Mouse (Mus musculus) monocyte, adult 5-6 weeks (primary cell): Measurements from ENCODE around the gene Nufip2. TPM values are rescaled to one million over a fixed set of nuclear protein-coding genes. Genes with fewer than 3 reads are reported as not detected.
"Not testable (repeated sequence)": the region's sequence is repeated elsewhere in the genome, so short reads cannot be mapped to it uniquely, and the experiment has no call there.

Source experiments
- ATAC-seq: fragments of 153-309, 156-312 bp; replicated peaks from 2 replicates; pipeline ENCODE4 v1.8.0; 2017; ENCODE audit warnings: mild to moderate bottlenecking; ENCODE audit not compliant: low TSS enrichment, insufficient number of reproducible peaks, severe bottlenecking, poor library complexity, low FRiP score
- total RNA-seq: library from RNA; stranded (forward); fragments of 200-1000, 200-491, 200-594 nt; gene quantifications from 3 replicates; pipeline ENCODE4 v1.2.3, GENCODE M21; 2017

Nufip2 gene
- total RNA-seq, 1 experiment from 2014 or later = 146 TPM

DNA sequence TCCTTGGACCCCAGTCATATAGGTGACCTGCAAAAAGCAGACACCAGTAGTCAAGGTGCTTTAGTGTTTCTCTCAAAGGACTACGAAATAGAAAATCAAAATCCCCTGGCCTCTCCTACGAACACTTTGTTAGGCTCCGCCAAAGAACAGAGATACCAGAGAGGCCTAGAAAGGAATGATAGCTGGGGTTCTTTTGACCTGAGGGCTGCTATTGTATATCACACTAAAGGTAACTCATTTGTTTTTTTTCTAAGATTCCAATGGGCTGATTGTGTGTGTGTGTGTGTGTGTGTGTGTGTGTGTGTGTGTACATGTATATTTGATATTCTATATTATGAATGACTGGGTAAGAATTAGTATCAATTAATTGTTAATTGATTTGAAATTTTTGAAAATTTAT lies 7.1 kb downstream of the Nufip2 start:
- no peak for ATAC-seq

DNA sequence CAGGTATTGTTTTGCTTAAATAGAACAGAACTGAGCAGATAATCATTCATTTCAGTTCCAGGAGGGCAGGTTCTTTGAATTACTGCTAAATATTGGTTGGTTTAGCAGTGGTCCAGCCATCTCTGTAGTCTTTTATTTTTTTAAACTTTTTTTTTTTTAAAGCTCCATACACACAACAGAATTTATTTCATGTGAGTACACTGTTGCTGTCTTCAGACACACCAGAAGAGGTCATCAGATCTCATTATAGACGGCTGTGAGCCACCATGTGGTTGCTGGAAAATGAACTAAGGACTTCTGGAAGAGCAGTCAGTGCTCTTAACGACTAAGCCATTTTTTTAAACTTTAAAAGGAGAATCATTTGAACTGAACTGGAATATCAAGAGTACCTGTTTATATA lies 11.3 kb downstream of the Nufip2 start:
- no peak for ATAC-seq

DNA sequence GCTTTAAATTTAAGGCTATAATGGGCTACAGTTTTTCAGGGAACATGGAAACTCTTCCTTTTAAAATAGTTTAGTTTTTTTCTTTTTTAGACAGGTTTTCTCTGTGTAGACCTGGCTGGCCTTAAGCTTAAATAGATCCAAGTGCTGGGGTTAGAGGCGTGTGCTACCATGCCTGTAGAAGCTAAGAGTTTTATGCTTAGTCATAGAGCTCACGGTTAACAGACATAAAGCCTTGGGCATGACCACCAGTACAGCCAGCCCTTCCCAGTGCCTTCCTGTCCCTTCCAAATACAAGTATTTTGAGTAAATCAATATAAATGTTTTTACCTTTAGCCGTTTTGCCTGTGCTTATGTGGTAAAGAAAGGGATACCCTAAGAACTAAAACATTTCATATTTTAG lies 20.0 kb downstream of the Nufip2 start:
- no peak for ATAC-seq

DNA sequence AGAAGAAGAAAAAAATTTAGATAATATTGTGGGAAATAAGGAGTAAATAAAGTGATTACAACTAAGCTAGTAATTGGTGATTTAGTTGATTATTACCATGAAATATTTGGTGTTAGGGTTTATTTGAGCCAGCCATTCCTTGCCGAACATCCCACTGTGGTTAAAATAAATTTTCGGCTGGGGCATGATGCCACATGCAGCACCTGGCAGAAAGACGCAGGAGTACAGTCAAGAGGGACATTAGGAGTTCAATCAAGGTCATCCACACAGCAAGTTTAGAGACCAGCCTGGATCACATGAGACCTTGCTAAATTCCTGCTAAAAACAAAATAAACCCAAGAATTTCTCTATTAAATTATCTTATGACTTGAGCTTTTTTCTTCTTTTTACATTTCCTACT lies 23.1 kb downstream of the Nufip2 start:
- ATAC-seq = no peak

DNA sequence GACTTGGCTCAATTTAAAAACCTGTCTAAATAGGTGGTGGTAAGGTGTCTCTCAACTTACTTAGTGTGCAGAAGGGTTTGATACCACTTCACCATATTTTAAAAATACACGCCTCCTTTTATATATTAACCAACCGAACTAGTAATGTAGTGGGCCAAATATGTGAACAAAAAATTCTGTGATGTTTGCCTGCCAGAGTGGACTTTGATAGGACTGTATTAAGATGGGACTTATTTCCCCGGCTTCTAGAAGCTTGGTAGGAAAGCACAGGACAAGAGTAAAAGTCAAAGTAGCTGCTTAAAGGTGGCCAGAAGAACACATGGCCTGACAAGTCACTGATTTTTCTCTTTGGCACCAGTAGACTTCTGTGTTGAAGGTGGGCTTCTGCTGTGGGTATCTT lies 27.8 kb downstream of the Nufip2 start:
- ATAC-seq = no peak

DNA sequence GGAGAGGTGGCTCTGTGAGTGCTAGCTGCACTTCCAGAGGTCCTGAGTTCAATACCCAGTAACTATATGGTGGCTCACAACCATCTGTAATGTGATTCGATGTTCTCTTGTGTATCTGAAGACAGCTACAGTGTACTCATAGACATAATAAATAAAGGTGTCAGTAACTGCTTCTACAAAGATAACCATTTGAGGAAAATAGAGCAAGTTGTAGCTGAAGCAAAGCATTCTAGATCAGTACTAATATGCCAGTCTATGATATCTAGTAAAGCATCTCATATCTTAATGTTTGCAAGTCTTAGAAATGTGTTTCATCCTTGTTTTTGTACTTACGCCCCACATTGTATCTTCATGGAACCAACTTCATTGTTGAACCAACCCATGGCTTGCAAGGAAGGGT lies 33.1 kb downstream of the Nufip2 start:
- ATAC-seq = no peak

DNA sequence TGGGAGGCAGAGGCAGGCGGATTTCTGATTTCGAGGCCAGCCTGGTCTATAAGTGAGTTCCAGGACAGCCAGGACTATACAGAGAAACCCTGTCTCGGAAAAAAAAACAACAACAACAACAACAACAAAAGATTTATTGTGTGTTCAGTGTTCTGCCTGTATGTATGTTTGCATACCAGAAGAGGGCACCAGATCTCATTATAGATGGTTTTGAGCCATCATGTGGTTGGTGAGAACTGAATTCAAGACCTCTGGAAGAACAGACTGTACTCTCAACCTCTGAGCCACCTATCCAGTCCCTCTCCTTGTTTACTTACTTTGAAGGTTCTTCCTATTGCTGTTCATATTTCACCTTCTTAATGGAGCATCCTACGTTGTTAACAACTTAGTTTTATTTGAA lies 35.4 kb downstream of the Nufip2 start:
- ATAC-seq = no peak

DNA sequence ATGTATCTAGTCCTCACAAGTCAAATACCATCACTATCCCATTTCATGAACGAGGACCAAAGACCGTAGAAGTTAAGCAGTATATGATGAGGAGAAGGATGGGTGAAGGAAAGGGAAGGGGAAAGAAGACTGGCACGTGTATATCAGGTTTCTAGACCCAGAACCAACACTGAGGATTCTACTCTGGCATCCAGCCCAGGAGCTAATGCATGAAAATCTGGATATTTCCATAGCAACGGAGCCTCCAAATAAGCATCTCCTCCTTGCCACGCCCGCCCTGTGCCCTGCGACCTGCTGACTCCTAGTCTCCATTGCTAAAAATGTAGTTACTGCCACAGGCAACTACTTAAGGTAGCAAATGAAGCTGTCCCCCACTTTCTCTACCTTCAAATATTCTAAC lies 38.8 kb downstream of the Nufip2 start:
- no peak for ATAC-seq

DNA sequence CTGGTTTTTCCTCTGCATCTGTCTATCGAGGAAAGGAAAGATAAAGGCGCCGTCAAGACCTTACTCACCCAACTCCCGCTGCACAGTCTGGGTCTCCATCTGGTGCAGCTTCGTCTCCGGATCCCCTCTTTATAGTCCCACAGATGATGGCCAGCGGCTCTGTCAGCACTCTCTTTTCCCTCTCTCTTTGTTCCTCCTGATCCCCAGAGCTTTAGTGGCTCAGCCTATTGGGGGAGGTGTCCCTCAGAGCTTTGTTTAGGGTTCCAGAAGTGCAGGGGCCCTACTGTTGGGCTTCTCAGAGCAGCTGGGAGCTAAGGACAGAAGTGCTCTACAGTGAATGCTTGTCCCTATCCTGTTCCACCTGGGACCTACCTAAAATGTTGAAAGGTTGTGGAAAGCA lies 39.2 kb downstream of the Nufip2 start, which contains the start of gene Cryba1:
TSS of gene Cryba1 (minus strand) at position 101 of the 400 bp plus-strand sequence.
- no peak for ATAC-seq

DNA sequence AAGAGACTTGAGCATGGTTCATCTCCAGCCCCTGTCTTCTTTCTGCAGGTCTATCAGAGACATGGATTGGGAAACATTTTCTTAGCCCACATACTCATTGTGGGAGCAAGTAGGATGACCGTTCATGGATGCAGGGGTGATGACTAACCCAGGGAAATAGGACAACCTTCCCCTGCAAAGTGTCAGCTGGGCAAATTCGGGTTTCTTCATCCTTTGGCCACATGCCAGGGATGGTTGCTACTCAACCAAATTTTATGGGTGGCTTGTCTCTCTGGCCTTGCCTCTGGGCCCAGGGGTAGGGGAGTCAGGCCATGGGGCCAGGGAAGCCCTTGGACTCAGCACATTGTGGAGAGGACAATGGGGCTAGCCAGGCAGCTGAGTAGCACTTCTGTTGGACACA lies 42.6 kb downstream of the Nufip2 start:
- no peak for ATAC-seq

DNA sequence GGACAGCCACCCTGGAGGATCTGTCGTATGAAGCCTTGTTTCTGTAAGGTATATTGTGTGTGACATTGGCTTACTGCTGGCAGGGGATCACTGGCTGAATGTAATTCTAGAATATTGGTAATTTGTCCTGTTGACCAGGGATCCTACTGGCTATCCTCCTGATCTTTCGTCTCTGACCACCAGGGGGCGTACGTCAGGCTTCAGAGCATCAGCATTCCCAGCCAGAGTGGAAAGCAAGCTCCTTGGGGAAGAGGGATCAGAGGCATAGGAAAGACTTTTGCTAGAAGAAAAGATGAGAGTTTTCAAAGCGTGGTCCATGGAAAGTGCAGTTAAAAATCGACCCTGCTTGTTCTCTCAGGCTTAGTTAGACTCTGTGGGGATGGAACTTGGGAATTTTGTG lies 51.3 kb downstream of the Nufip2 start:
- ATAC-seq = peak; percentile 79

DNA sequence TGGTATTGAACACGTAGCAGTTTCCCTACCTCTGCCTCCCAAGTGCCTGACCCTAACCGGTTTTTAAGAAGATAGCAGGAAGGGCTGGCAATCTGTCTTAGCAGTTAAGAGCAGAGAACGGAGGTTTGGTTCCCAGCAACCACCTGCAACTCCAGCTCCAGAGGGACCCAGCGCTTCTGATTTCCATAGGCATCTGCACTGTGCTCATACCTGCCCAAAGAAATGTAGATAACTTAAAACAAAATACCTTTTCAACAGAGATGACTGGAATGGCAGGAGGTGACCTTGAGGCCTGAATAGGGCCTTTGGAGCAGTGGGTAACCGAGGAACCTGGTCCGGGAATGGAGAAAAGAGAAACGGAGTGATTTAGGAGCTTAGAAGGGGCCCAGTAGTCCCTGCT lies 52.6 kb downstream of the Nufip2 start:
- no peak for ATAC-seq

DNA sequence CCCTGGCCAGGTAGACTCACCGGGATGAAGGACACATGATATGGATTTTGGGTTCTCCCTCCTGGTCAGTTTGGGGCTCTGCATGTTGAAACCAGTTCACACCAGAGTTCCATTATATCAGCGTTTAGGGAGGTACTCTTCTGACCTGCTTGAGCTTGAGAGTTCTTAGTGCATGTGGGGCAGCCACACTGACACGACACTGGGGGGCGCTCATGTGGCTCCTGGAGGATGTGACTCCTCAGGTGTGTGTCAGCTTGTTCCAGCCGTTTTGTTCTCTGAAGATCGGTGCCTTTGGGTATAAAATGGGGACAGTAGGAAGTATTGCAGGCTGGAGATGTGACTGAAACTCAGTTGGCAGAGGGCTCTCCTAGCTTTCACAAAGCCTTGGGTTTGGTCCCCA lies 58.0 kb downstream of the Nufip2 start:
- ATAC-seq = no peak

DNA sequence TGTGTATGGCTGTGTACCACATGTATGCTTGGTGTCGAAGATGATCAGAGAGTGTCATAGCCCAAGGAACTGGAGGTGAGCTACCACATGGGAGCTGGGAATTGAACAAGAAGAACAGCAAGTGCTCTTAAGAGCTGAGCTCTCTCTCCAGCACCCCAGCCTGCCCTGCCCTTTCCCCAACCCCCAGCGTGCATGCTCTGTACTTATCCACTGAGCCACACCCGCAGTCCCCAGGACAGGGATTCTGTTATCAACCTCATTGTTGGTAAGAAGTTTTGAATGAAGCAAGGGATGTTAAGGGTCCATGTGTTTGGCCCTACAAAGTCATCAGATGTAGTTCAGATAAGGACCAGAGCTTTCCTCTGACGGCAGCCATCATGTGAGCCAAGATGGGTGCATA lies 60.7 kb downstream of the Nufip2 start:
- ATAC-seq = no peak

DNA sequence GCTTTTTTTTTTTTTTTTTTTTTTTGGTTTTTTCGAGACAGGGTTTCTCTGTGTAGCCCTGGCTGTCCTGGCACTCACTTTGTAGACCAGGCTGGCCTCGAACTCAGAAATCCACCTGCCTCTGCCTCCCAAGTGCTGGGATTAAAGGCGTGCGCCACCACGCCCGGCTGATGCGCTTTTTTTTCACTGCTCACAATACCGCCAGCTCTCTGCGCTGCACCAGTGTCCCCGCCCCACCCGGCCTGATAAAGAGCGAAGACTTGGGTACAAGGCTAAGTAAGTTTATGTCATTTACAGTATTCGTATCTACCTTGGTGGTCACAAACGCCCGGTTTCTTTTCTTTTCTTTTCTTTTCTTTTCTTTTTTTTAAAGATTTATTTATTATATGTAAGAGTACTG lies 61.1 kb downstream of the Nufip2 start:
- ATAC-seq = not testable (repeated sequence)

DNA sequence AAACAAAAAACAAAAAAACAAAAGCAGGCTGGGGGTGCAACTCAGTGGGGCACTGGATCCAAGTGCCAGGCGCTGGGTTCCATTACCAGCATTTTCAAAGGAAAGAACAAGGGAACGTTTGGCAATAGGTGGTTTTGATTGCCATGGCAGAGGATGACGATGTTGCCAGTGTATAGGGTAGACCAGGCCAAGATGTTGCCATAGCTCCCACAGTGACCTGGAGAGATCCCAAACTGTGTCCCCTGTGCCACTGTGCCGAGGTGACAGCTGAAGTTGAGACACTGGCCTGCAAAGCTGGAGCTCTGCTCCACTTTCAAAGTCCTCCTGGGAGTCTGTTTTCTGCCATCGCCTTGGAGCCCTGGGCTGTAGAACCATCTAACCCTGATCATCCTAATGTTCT lies 63.0 kb downstream of the Nufip2 start:
- ATAC-seq = no peak

DNA sequence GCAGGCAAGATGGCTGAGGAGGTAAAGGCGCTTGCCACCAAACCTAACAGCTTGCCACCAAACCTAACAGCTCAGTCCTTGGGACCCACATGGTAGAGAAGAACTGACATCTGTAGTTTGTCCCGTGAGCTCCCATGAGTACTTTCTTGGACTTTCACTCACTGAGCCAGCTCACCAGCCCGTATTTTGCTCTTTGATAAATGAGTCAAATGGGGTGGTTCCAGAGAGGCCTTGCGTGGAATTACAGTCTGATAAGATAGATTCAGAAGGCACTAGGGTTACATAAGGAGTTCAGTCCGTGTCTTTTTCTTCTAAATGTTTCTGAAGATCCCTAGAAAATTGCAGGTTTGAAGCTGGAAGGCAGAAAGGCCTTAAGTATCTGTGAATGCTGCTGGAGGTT lies 66.6 kb downstream of the Nufip2 start:
- no peak for ATAC-seq

DNA sequence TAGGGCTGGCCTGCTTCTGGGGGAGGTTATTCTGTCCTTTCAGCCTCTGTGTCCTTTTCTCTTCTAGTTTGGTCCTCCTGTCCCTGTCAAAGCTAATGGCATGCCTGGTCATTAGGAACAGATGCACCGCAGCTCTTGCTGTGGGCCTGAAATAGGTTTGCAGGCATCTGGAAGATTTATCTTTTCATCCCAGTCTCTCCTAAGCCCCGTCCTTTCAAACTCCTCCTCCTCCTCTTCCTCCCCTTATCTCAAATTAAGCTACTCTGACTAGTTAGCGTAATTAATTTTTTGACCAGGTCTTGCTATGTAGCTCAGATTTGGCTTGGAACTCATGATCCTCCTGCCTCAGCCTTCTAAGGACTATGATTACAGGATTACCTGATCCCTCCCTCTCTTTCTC lies 67.5 kb downstream of the Nufip2 start:
- ATAC-seq = no peak

DNA sequence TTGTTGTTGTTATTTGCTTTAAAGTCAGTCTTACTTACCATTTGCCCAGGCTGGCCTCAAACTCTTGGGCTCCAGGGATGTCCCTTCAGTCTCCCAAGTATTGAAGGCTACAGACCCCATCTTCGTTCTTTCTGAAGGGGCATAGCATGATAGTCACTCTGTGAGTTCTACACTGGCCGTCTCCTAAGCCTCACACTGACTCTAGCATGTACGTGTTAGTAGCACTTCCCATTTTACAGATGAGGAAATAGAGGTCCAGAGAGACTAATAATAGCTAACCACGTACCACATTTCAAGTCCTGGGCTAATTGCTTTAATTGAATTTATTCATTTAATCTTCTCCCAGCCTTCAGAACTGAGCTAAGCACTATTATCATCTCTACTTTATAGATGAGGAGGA lies 74.1 kb downstream of the Nufip2 start:
- ATAC-seq = peak; percentile 48; the same call in 1 of the 2 replicates

DNA sequence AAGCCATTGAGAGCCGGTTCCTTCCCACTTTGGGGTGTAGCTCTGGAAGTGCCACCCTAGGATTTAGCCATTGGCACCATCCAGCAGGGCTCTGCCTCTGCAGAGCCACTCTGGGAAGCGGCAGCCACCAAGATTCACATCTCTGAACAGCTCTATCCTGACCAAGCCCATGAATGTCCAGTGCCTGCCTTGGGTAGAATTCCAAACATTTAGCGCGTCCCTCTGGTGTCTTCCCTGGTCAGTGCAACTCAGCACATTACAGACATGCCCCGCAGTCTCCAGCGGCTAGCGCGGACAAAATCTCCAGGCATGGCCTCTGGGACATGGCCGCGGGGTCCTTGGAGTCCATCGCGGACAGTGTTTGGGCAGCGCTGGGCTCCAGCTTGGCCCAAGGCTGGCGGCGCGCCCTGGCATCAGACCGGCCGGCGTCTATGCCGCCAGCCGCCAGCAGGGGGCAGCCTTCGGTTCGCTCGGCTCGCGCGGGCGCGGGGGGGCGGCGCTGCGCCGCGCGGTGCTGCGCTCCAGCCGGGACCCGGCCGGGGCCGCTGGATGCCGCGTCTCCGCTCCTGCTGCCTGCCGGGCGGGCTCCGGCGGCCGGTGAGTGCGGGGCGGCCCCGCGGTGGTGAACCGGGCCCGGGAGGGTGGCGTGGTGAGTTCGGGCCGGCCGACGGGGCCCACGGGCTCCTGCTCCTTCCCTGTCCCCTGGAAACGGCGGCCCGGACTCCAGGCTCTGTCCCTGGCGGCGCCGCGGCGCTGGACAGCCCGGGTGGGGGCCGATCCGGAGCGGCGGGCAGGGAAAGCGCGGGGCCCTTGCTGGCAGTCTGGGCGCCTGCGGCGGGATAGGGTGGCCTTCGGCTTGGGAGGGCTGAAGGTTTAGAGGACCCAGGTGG lies 77.1 kb downstream of the Nufip2 start, which contains the start of gene Myo18a:
TSS of gene Myo18a (plus strand) at position 464 of the 890 bp plus-strand sequence.
- ATAC-seq = peak; percentile 46; the same call in 1 of the 2 replicates
